Mouse (Mus musculus) hindbrain, embryonic 11.5 days (tissue): Measurements from ENCODE around the gene Smok3a. TPM values are rescaled to one million over a fixed set of nuclear protein-coding genes. Genes with fewer than 3 reads are reported as not detected.
"Not testable (repeated sequence)": the region's sequence is repeated elsewhere in the genome, so short reads cannot be mapped to it uniquely, and the experiment has no call there.

Experiments used
- ATAC-seq: fragments of 200-750 bp; cut with Nextera tagmentation; 2 replicates; pipeline ENCODE4 v1.8.0; 2017; ENCODE audit warnings: mild to moderate bottlenecking, moderate TSS enrichment, moderate library complexity; ENCODE audit not compliant: low FRiP score
- DNase-seq: peaks from one replicate; pipeline ENCODE4 v3.0.0-alpha.2; 2015; ENCODE audit warnings: low spot score
- H3K27ac ChIP-seq: fragments of 300-500 bp; sonication (generic); 2 replicates; pipeline ENCODE4 v1.5.1; 2014; ENCODE audit warnings: mild to moderate bottlenecking, low read depth, low read length
- H3K27me3 ChIP-seq: fragments of 300-500 bp; sonication (generic); 2 replicates; pipeline ENCODE4 v1.6.1; 2014; ENCODE audit warnings: mild to moderate bottlenecking, low read length, moderate library complexity, mixed read lengths; ENCODE audit not compliant: control insufficient read depth, insufficient read depth
- H3K36me3 ChIP-seq: fragments of 300-500 bp; sonication (generic); 2 replicates; pipeline ENCODE4 v1.6.1; 2014; ENCODE audit warnings: mild to moderate bottlenecking, low read length, moderate library complexity, mixed read lengths; ENCODE audit not compliant: control insufficient read depth, insufficient read depth
- H3K4me1 ChIP-seq: fragments of 300-500 bp; sonication (generic); replicated peaks from 2 replicates; pipeline ENCODE4 v1.6.1; 2014; ENCODE audit warnings: low read length, mixed read lengths; ENCODE audit not compliant: control insufficient read depth, insufficient read depth
- H3K4me2 ChIP-seq: fragments of 300-500 bp; sonication (generic); replicated peaks from 2 replicates; pipeline ENCODE4 v1.6.1; 2014; ENCODE audit warnings: mild to moderate bottlenecking, low read depth, low read length
- H3K4me3 ChIP-seq: fragments of 300-500 bp; sonication (generic); 2 replicates; pipeline ENCODE4 v1.5.1; 2014; ENCODE audit warnings: low read depth, low read length
- H3K9ac ChIP-seq: fragments of 300-500 bp; sonication (generic); 2 replicates; pipeline ENCODE4 v1.6.1; 2014; ENCODE audit warnings: low read depth, low read length
- H3K9me3 ChIP-seq: fragments of 300-500 bp; sonication (generic); 2 replicates; pipeline ENCODE4 v1.6.1; 2016; ENCODE audit warnings: low read length; ENCODE audit not compliant: control insufficient read depth
- WGBS: fragments of 180-500 bp; shearing (Covaris S2); extraction: QIAGEN DNeasy Blood & Tissue Kit; methylation state at CpG from one replicate; pipeline ENCODE4 v1.1.7; 2014; 5-methylcytosine and 5-hydroxymethylcytosine counted together
- polyA plus RNA-seq: library from polyadenylated mRNA; unstranded; fragments of >200 nt; fragmentation: Nextera tagmentation; extraction: Ambion mirVana; gene quantifications from 2 replicates; pipeline ENCODE4 v1.2.1, GENCODE M21; 2014

Smok3a gene
- polyA plus RNA-seq, 1 experiment from 2014 or later, result not detected

- Histone ChIP-seq H3K9me3 (no peaks in the 10 kb centered on the region), H3K4me2 (no peak overlapping the region), H3K27ac (no peak overlapping the region), H3K9ac (no peak overlapping the region), H3K4me1 (no peaks in the 10 kb centered on the region), H3K4me3 (no peak overlapping the region), H3K27me3 (no peaks in the 10 kb centered on the region), H3K36me3 (no peaks in the 10 kb centered on the region)
- no peak for ATAC-seq
- WGBS, result 80% methylated on average over 5 of the region's 5 CpGs
- no peak for DNase-seq
Measured at GRCm38 (mm10) chr5:138009437-138009836, 11.6 kb upstream of the Smok3a start.

GRCm38 (mm10) chr5:138012382-138012781 is 8.7 kb upstream of the Smok3a start:
- H3K4me1 ChIP-seq, result no peaks in the 10 kb centered on the region
- no peak overlapping the region for H3K4me3 ChIP-seq

GRCm38 (mm10) chr5:138016530-138016929 is 4.5 kb upstream of the Smok3a start:
- H3K36me3 ChIP-seq, result no peaks in the 10 kb centered on the region
- no peak overlapping the region for H3K9ac ChIP-seq
- H3K27ac ChIP-seq, result no peak overlapping the region
- H3K4me1 ChIP-seq, result no peaks in the 10 kb centered on the region
- H3K9me3 ChIP-seq, result no peaks in the 10 kb centered on the region
- H3K27me3 ChIP-seq, result no peaks in the 10 kb centered on the region
- ATAC-seq, result no peak
- H3K4me3 ChIP-seq, result no peak overlapping the region
- WGBS, result 92% methylated on average over 2 of the region's 2 CpGs
- DNase-seq, result no peak
- H3K4me2 ChIP-seq, result no peak overlapping the region

More at GRCm38 (mm10) chr5:138012382-138012781, 8.7 kb upstream of the Smok3a start:
- 89% methylated on average over 5 of the region's 5 CpGs for WGBS
- no peaks in the 10 kb centered on the region for H3K27me3 ChIP-seq
- H3K36me3 ChIP-seq, result no peaks in the 10 kb centered on the region
- no peak overlapping the region for H3K4me2 ChIP-seq
- DNase-seq, result no peak
- ATAC-seq, result no peak
- H3K9me3 ChIP-seq, result no peaks in the 10 kb centered on the region
- H3K27ac ChIP-seq, result no peak overlapping the region
- no peak overlapping the region for H3K9ac ChIP-seq

GRCm38 (mm10) chr5:138016997-138017396 is 4.1 kb upstream of the Smok3a start:
- Histone ChIP-seq H3K4me2 (no peak overlapping the region), H3K36me3 (no peaks in the 10 kb centered on the region), H3K9ac (no peak overlapping the region), H3K4me3 (no peak overlapping the region), H3K27ac (no peak overlapping the region), H3K4me1 (no peaks in the 10 kb centered on the region), H3K9me3 (no peaks in the 10 kb centered on the region), H3K27me3 (no peaks in the 10 kb centered on the region)
- no peak for DNase-seq
- no peak for ATAC-seq

GRCm38 (mm10) chr5:138019577-138019976 is 1.5 kb upstream of the Smok3a start:
- WGBS, result 94% methylated on average over 3 of the region's 4 CpGs
- not testable (repeated sequence) for H3K27ac ChIP-seq, H3K4me2 ChIP-seq, DNase-seq, H3K4me3 ChIP-seq, H3K9me3 ChIP-seq, H3K27me3 ChIP-seq, ATAC-seq, H3K9ac ChIP-seq, H3K36me3 ChIP-seq, H3K4me1 ChIP-seq

- not testable (repeated sequence) for H3K27ac ChIP-seq, H3K4me1 ChIP-seq, DNase-seq, H3K36me3 ChIP-seq, H3K4me3 ChIP-seq, H3K9ac ChIP-seq, H3K9me3 ChIP-seq, H3K4me2 ChIP-seq, H3K27me3 ChIP-seq, ATAC-seq
- no CpG with 5 or more reads among the region's 5 CpGs for WGBS
Measured at GRCm38 (mm10) chr5:138052894-138053293, 31.8 kb downstream of the Smok3a start, which contains the start of gene Smok3c. Smok3c (plus strand) TSS chr5:138053194.

- ATAC-seq (no peak), DNase-seq (no peak)
- Histone ChIP-seq H3K27ac (no peak overlapping the region), H3K4me1 (no peaks in the 10 kb centered on the region), H3K9ac (no peak overlapping the region), H3K36me3 (no peaks in the 10 kb centered on the region), H3K27me3 (no peaks in the 10 kb centered on the region), H3K4me3 (no peak overlapping the region), H3K4me2 (no peak overlapping the region), H3K9me3 (no peaks in the 10 kb centered on the region)
- WGBS, result 91% methylated on average over 4 of the region's 4 CpGs
Measured at GRCm38 (mm10) chr5:138073803-138074202, 52.7 kb downstream of the Smok3a start.

- Histone ChIP-seq H3K9ac (no peak overlapping the region), H3K27ac (no peak overlapping the region), H3K36me3 (no peaks in the 10 kb centered on the region), H3K27me3 (peaks cover 2% of the 10 kb centered on the region; the same call in 1 of the 2 replicates), H3K4me2 (no peak overlapping the region), H3K4me1 (no peaks in the 10 kb centered on the region), H3K9me3 (no peaks in the 10 kb centered on the region), H3K4me3 (no peak overlapping the region)
- WGBS, result 81% methylated on average over 3 of the region's 3 CpGs
- ATAC-seq, result no peak
- DNase-seq, result no peak
Measured at GRCm38 (mm10) chr5:138075684-138076083, 54.6 kb downstream of the Smok3a start.

- H3K4me1 ChIP-seq, result no peaks in the 10 kb centered on the region
- H3K4me3 ChIP-seq, result no peak overlapping the region
- H3K9me3 ChIP-seq, result no peaks in the 10 kb centered on the region
- H3K4me2 ChIP-seq, result no peak overlapping the region
- 57% methylated on average over 2 of the region's 2 CpGs for WGBS
- H3K36me3 ChIP-seq, result no peaks in the 10 kb centered on the region
- peaks cover 2% of the 10 kb centered on the region; the same call in 1 of the 2 replicates for H3K27me3 ChIP-seq
- no peak for DNase-seq
- H3K27ac ChIP-seq, result no peak overlapping the region
- no peak for ATAC-seq
- H3K9ac ChIP-seq, result no peak overlapping the region
Measured at GRCm38 (mm10) chr5:138076148-138076547, 55.1 kb downstream of the Smok3a start.
